Mouse (Mus musculus) forebrain, embryonic 12.5 days (tissue): Measurements from ENCODE around the gene 4930442H23Rik. TPM values are rescaled to one million over a fixed set of nuclear protein-coding genes. Genes with fewer than 3 reads are reported as not detected.

Experiments
- ATAC-seq: fragments of 200-750 bp; cut with Nextera tagmentation; 2 replicates; pipeline ENCODE4 v1.8.0; 2017; ENCODE audit warnings: moderate TSS enrichment; ENCODE audit not compliant: low FRiP score
- H3K27ac ChIP-seq: fragments of 300-500 bp; sonication (generic); 2 replicates; pipeline ENCODE4 v1.5.1; 2016; ENCODE audit warnings: mild to moderate bottlenecking
- H3K27me3 ChIP-seq: fragments of 300-500 bp; sonication (generic); 2 replicates; pipeline ENCODE4 v1.6.1; 2016; ENCODE audit warnings: mild to moderate bottlenecking
- H3K36me3 ChIP-seq: fragments of 300-500 bp; sonication (generic); replicated peaks from 2 replicates; pipeline ENCODE4 v1.6.1; 2016; ENCODE audit warnings: mild to moderate bottlenecking
- H3K4me1 ChIP-seq: fragments of 300-500 bp; sonication (generic); 2 replicates; pipeline ENCODE4 v1.6.1; 2016
- H3K4me2 ChIP-seq: fragments of 300-500 bp; sonication (generic); 2 replicates; pipeline ENCODE4 v1.6.1; 2016; ENCODE audit warnings: mild to moderate bottlenecking, moderate library complexity
- H3K4me3 ChIP-seq: fragments of 300-500 bp; sonication (generic); replicated peaks from 2 replicates; pipeline ENCODE4 v1.5.1; 2016; ENCODE audit warnings: mild to moderate bottlenecking
- H3K9ac ChIP-seq: fragments of 300-500 bp; sonication (generic); 2 replicates; pipeline ENCODE4 v1.6.1; 2016; ENCODE audit warnings: mild to moderate bottlenecking
- H3K9me3 ChIP-seq: fragments of 300-500 bp; sonication (generic); 2 replicates; pipeline ENCODE4 v1.6.1; 2016
- WGBS: fragments of 180-500 bp; shearing (Covaris S2); methylation state at CpG from one replicate; pipeline ENCODE4 v1.1.7; 2016; 5-methylcytosine and 5-hydroxymethylcytosine counted together
- polyA plus RNA-seq: library from polyadenylated mRNA; unstranded; fragments of >200 nt; fragmentation: Nextera tagmentation; extraction: Ambion mirVana; gene quantifications from 2 replicates; pipeline ENCODE4 v1.2.1, GENCODE M21; 2016

Gene 4930442H23Rik
- polyA plus RNA-seq, 1 experiment from 2014 or later, result not detected

DNA sequence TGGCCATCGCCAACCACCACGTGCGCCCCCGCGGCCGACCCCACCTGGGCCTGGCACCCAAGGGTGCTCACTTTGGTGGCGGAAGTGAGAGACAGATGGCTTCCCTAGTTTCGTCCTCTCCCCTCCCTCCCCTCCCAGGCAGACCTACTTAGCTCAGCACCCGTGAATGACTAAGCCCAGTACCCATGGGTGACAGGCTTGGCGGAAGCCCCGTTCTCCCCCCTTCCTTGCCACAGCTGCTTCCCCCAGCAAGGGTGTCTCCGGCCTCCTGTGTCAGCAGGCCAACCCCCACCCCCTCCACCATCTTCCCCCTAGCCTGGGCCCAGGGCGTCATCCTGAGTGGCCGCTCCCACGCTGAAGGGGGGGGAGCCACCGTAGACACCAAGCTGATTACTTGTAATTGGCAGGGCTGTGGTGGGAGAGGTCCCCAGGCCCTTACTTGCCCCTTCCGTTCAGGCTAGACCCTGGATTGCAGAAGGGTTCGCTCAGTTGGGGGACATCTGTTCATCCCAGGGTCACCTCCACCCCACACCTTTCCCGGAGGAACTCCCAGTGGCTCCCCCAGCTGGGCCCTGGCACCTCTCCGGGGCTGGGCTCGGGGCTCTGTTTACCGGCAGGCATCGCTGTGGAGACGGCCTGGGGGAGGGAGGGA, 45.4 kb downstream of the 4930442H23Rik start:
- H3K27ac ChIP-seq, result peak overlapping the region; percentile 92
- H3K27me3 ChIP-seq, result peaks cover 29% of the 10 kb centered on the region
- no peak for ATAC-seq
- peak overlapping the region; percentile 91 for H3K9ac ChIP-seq
- WGBS, result 2% methylated on average over 24 of the region's 24 CpGs
- H3K4me3 ChIP-seq, result peak overlapping the region; percentile 84
- peaks cover 67% of the 10 kb centered on the region for H3K4me1 ChIP-seq
- H3K4me2 ChIP-seq, result peak overlapping the region; percentile 97
- peaks cover under 1% of the 10 kb centered on the region; the same call in 1 of the 2 replicates for H3K36me3 ChIP-seq
- no peaks in the 10 kb centered on the region for H3K9me3 ChIP-seq

DNA sequence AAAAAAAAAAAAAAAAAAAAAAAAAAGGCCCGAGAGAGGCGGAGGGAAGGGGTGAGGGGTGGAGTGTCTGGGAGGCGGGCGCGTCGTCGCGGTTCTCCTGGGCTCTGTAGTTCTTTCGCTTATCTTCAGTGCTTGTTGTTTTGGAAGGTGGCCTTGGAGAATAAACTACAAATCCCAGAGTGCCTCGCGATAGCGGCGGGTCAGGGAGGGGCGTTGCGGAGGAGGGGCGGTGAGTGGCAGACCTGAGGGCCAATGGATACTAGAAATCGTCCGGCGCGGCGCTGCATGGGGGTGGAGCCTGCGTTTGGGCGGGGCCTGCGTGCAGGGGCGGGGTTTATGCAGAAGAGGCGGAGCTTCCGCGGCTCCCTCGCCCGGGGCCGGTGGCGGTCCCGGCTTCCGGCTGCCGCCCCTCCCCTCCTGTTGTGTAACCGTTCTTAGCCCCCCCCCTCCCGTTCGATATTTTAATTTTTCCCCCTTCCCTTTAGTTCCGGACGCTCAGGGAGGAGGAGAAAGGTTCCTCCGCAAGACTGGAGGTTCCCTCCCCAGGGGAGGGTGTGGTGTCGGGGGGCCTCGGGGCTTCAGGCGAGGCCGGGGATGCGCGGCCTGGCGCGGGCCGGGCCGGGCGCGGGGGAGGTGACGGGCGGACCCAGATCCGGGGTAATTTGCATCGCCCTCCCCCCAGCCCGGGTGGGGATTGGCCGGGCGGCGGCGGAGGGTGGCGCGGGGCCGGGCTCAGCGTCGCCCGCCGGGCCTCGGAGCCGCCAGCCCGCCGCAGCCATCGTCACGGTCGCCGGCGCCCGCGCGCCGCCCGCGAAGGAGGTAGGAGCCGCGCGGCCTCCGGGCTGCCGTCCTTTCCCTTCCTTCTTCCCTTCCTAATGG, 46.2 kb downstream of the 4930442H23Rik start:
- peak overlapping the region; percentile 97 for H3K27ac ChIP-seq
- H3K27me3 ChIP-seq, result peaks cover 35% of the 10 kb centered on the region
- peak overlapping the region; percentile 100 for H3K4me2 ChIP-seq
- H3K36me3 ChIP-seq, result no peaks in the 10 kb centered on the region; the same call in 1 of the 2 replicates
- H3K4me3 ChIP-seq, result peak overlapping the region; percentile 84
- no peaks in the 10 kb centered on the region for H3K9me3 ChIP-seq
- H3K9ac ChIP-seq, result peak overlapping the region; percentile 91
- peak; percentile 94 for ATAC-seq
- under 1% methylated on average over 81 of the region's 89 CpGs for WGBS
- H3K4me1 ChIP-seq, result peaks cover 61% of the 10 kb centered on the region

DNA sequence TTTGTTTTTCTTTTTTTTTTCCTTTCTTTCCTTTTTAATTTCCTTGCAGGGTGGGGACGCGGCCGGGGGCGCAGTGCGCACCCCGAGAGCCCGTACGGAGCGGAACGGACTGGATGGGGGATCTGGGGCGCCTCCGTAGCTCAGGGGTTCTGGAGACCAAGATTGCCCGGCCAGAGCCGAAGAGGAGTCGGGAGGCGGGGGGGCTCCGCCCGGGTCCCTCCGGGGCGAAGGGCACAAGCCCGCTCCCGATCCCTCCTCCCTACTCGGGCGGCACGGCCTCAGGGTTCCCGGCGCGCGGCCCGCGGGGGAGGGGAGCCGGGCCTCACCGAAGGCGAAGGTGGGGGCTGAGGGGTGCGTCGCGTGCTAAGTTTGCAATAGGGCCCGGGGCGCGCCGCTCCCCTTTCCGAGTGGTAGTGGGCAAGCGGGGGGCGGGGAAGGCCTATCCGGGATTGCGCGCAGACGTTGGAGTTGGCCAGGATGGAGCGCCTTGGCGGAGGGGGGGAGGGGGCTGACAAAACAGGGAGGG, 46.9 kb downstream of the 4930442H23Rik start:
- peak overlapping the region; percentile 100 for H3K4me2 ChIP-seq
- peak overlapping the region; percentile 84 for H3K4me3 ChIP-seq
- no peaks in the 10 kb centered on the region; the same call in 1 of the 2 replicates for H3K36me3 ChIP-seq
- H3K9me3 ChIP-seq, result no peaks in the 10 kb centered on the region
- ATAC-seq, result peak; percentile 62
- peaks cover 54% of the 10 kb centered on the region for H3K4me1 ChIP-seq
- under 1% methylated on average over 36 of the region's 50 CpGs for WGBS
- peak overlapping the region; percentile 97 for H3K27ac ChIP-seq
- H3K9ac ChIP-seq, result peak overlapping the region; percentile 94
- H3K27me3 ChIP-seq, result peaks cover 38% of the 10 kb centered on the region

DNA sequence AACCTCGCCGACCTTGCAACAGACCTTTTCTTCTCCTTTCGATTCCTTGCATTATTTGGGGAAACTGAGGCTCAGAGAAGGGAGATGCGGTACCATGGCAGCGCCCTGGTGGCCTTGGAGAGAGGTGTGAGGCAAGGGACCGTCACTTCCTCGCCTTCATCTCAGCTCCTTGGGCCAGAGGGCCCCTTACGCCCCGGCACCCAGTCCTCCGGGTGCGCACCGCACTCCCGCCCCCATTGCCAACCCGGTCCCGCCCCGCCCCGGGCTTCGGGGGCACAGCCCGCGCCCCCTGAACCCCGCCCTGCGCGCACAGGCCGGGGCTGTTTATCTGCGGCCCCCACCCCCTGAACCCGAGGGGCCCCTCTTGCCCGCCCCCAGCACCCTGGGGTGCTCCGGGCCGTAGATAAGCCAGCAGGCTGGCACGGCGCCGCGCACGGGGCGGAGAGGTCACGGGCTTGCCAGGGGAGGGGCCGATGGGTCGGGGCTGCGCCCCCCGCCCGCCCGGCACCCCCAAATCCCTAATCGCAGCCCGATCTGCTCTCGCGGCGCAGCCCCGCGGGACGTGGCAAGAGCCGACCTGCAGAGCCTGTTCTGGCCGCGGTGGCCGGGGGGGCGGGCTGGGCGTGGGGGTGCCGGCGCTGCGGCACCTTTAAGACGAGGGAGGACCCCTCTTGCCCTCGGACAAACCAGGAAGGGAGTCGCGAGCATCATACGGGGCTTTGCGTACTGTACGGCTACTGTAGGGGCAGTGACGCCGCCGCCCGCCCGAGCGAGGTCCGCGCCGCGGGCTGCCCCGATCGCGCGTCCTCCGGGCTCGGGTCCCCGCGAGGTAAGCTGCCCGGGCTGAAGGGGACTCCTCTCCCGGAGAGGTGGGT, 47.6 kb downstream of the 4930442H23Rik start:
- Histone ChIP-seq H3K36me3 (no peaks in the 10 kb centered on the region), H3K4me1 (peaks cover 47% of the 10 kb centered on the region), H3K4me2 (peak overlapping the region; percentile 100), H3K4me3 (peak overlapping the region; percentile 84), H3K9me3 (no peaks in the 10 kb centered on the region), H3K27ac (peak overlapping the region; percentile 97), H3K9ac (peak overlapping the region; percentile 94), H3K27me3 (peaks cover 41% of the 10 kb centered on the region)
- ATAC-seq, result peak; percentile 11; the same call in 1 of the 2 replicates
- WGBS, result under 1% methylated on average over 85 of the region's 86 CpGs

DNA sequence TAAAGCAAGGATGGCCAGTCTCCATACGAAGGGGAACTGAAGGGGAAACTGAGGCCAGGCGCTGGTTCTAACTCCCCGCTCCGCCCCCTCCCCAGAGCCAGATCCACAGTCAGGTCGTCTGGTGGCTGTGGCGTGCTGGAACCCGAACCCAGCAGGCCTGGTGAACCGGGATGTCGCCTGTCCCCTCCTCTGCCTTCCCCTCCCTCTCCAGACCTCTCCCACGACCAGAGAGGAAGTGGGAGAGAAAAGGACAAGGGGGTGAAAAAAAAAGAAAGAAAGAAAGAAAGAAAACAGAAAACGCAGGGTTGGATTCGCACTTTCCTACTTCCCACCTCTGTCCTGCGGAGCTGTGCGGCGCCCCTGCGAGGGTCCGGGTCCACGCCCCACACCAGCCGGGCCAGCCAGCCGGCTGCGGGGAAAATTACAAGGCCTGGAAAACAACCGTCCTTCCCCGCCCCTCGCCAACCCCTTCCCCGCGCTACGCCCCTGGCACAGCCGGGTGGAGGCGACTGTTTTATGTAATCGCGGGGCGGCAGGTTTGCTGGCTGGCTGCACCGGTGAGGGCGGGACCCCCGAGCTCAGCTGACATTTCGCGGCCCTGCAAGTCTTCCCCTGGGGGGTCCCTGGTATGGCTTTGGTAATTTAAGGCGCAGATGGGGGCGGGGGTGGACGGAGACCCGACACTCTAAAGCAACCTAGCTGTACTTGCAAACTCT, 48.5 kb downstream of the 4930442H23Rik start, which contains the start of gene Zbtb7a:
Gene Zbtb7a (plus strand): TSS at position 255 of the 716 bp plus-strand sequence.
- WGBS, result 2% methylated on average over 41 of the region's 41 CpGs
- peak within 1 kb of the TSS; percentile 100 for H3K4me2 ChIP-seq
- peaks cover 50% of the 10 kb centered on the region for H3K27me3 ChIP-seq
- H3K9me3 ChIP-seq, result no peaks in the 10 kb centered on the region
- peak within 1 kb of the TSS; percentile 97 for H3K27ac ChIP-seq
- H3K4me1 ChIP-seq, result peaks cover 38% of the 10 kb centered on the region
- H3K4me3 ChIP-seq, result peak within 1 kb of the TSS; percentile 84
- peak within 1 kb of the TSS; percentile 94 for H3K9ac ChIP-seq
- H3K36me3 ChIP-seq, result no peaks in the 10 kb centered on the region
- no peak for ATAC-seq

DNA sequence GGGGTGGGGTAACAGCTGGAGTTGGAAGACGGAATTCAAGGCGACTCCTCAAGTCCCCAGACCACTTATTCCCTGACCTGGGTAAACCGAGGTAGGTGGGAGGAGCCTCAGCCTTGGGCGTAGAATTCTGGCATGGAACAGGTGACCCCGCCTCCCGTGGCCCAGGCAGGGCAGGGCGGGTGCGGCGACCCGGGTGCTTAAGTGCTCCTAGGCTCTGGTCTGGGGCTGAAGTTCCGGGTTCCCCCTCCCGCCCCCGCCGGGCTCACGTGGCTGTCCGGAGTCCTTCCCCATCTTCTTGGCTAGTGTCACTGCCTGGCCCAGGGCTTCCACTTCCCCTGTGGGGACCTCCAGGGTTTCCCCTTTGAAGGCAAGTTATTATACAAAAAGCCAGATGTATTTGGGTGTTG, 49.5 kb downstream of the 4930442H23Rik start:
- H3K4me1 ChIP-seq, result peaks cover 31% of the 10 kb centered on the region
- H3K36me3 ChIP-seq, result no peaks in the 10 kb centered on the region
- H3K27me3 ChIP-seq, result peaks cover 60% of the 10 kb centered on the region
- no peak overlapping the region for H3K9ac ChIP-seq
- H3K27ac ChIP-seq, result no peak overlapping the region
- H3K4me3 ChIP-seq, result no peak overlapping the region
- 2% methylated on average over 16 of the region's 16 CpGs for WGBS
- no peak for ATAC-seq
- no peaks in the 10 kb centered on the region for H3K9me3 ChIP-seq
- no peak overlapping the region for H3K4me2 ChIP-seq

Other genes with a start within 250 kb of the 4930442H23Rik start
- gene Gng7, start 168.9 kb downstream of the 4930442H23Rik start, polyA plus RNA-seq, result 9.8 and 11.0 TPM in 2 replicates
- gene Diras1, start 158.2 kb downstream of the 4930442H23Rik start, polyA plus RNA-seq, result 8.7 and 11.6 TPM in 2 replicates
- 29.2 and 32.8 TPM in 2 replicates for gene Slc39a3, start 146.4 kb downstream of the 4930442H23Rik start, polyA plus RNA-seq
- gene Sgta, start 123.7 kb downstream of the 4930442H23Rik start, polyA plus RNA-seq, result 262 and 280 TPM in 2 replicates
- gene Thop1, start 113.8 kb downstream of the 4930442H23Rik start, polyA plus RNA-seq, result 65.0 and 69.2 TPM in 2 replicates
- gene Creb3l3, start 85.0 kb downstream of the 4930442H23Rik start, polyA plus RNA-seq, result 0.46 and 0.69 TPM in 2 replicates
- gene Map2k2, start 77.9 kb downstream of the 4930442H23Rik start, polyA plus RNA-seq, result 208 and 210 TPM in 2 replicates
- 12.4 and 13.5 TPM in 2 replicates for gene Zbtb7a, start 48.6 kb downstream of the 4930442H23Rik start, polyA plus RNA-seq
- gene Pias4, start 15.9 kb downstream of the 4930442H23Rik start, polyA plus RNA-seq, result 51.6 and 52.9 TPM in 2 replicates
- 518 and 540 TPM in 2 replicates for gene Eef2, start 7.2 kb downstream of the 4930442H23Rik start, polyA plus RNA-seq
- 62.8 and 67.4 TPM in 2 replicates for gene Dapk3, start 844 bp downstream of the 4930442H23Rik start, polyA plus RNA-seq
- gene Nmrk2, start 18.2 kb upstream of the 4930442H23Rik start, polyA plus RNA-seq, result not detected in 2 replicates
- gene Atcay, start 47.0 kb upstream of the 4930442H23Rik start, polyA plus RNA-seq, result 31.8 and 33.9 TPM in 2 replicates
- gene Zfr2, start 49.3 kb upstream of the 4930442H23Rik start, polyA plus RNA-seq, result 9.0 and 10.0 TPM in 2 replicates
- 4.1 and 5.7 TPM in 2 replicates for gene Matk, start 69.1 kb upstream of the 4930442H23Rik start, polyA plus RNA-seq
- gene Mrpl54, start 83.1 kb upstream of the 4930442H23Rik start, polyA plus RNA-seq, result 136 and 138 TPM in 2 replicates
- 31.1 and 33.3 TPM in 2 replicates for gene Apba3, start 83.1 kb upstream of the 4930442H23Rik start, polyA plus RNA-seq
- gene Tjp3, start 107.7 kb upstream of the 4930442H23Rik start, polyA plus RNA-seq, result 9.7 and 11.4 TPM in 2 replicates
- 84.1 and 98.7 TPM in 2 replicates for gene Pip5k1c, start 109.1 kb upstream of the 4930442H23Rik start, polyA plus RNA-seq
- gene Cactin, start 137.3 kb upstream of the 4930442H23Rik start, polyA plus RNA-seq, result 60.8 and 61.8 TPM in 2 replicates
- 2.1 and 2.9 TPM in 2 replicates for gene Tbxa2r, start 144.9 kb upstream of the 4930442H23Rik start, polyA plus RNA-seq
- gene Gipc3, start 159.4 kb upstream of the 4930442H23Rik start, polyA plus RNA-seq, result 0.08 TPM in 1 of 2 replicates, not detected in the other
- gene Hmg20b, start 166.6 kb upstream of the 4930442H23Rik start, polyA plus RNA-seq, result 92.6 and 97.1 TPM in 2 replicates
- gene Mfsd12, start 173.6 kb upstream of the 4930442H23Rik start, polyA plus RNA-seq, result 8.2 and 8.4 TPM in 2 replicates
- gene 4930404N11Rik, start 182.0 kb upstream of the 4930442H23Rik start, polyA plus RNA-seq, result 0.36 and 1.2 TPM in 2 replicates
- 145 and 148 TPM in 2 replicates for gene Fzr1, start 194.7 kb upstream of the 4930442H23Rik start, polyA plus RNA-seq
- gene Dohh, start 200.6 kb upstream of the 4930442H23Rik start, polyA plus RNA-seq, result 68.1 and 68.5 TPM in 2 replicates
- gene Gm48551, start 200.6 kb upstream of the 4930442H23Rik start, polyA plus RNA-seq, result 4.2 and 4.6 TPM in 2 replicates
- gene Gm48552, start 205.2 kb upstream of the 4930442H23Rik start, polyA plus RNA-seq, result 1.4 and 2.1 TPM in 2 replicates
- gene Smim24, start 209.2 kb upstream of the 4930442H23Rik start, polyA plus RNA-seq, result 1.8 and 2.6 TPM in 2 replicates